Mouse (Mus musculus) E14TG2a.4 (cell line): ENCODE results near the gene Zfp324.
"Not testable (repeated sequence)": the region's sequence is repeated elsewhere in the genome, so short reads cannot be mapped to it uniquely, and the experiment has no call there.

ENCODE experiments used
- H3K27me3 ChIP-seq: 2 replicates; pipeline ENCODE4 v1.6.1; 2014; ENCODE audit warnings: low read length, control low read depth; ENCODE audit not compliant: insufficient read depth
- H3K36me3 ChIP-seq: 2 replicates; pipeline ENCODE4 v1.6.1; 2014; ENCODE audit warnings: low read length, control low read depth; ENCODE audit not compliant: insufficient read depth
- H3K4me1 ChIP-seq: replicated peaks from 2 replicates; pipeline ENCODE4 v1.6.1; 2014; ENCODE audit warnings: low read depth, low read length, control low read depth
- H3K4me3 ChIP-seq: replicated peaks from 2 replicates; pipeline ENCODE4 v1.5.1; 2014; ENCODE audit warnings: mild to moderate bottlenecking, low read length
- H3K9me3 ChIP-seq: 2 replicates; pipeline ENCODE4 v1.6.1; 2014; ENCODE audit warnings: low read length, control low read depth
- CTCF ChIP-seq: conservative IDR thresholded peaks from 2 replicates; pipeline ENCODE4 v1.5.1; 2014; ENCODE audit warnings: low read length
- NANOG ChIP-seq: IDR thresholded peaks from 2 replicates; pipeline ENCODE4 v1.6.1; 2014; ENCODE audit warnings: borderline replicate concordance, low read length, mixed read lengths
- POU5F1 ChIP-seq: IDR thresholded peaks from 2 replicates; pipeline ENCODE4 v1.6.1; 2014; ENCODE audit warnings: low read length, borderline replicate concordance

Zfp324 gene

GRCm38 (mm10) chr7:12965678-12966091 is at the start of gene Zfp324:
Gene Zfp324, plus strand, starts transcription at chr7:12965838.
- Histone ChIP-seq H3K4me1 (peaks cover 47% of the 10 kb centered on the region), H3K4me3 (peak within 1 kb of the TSS; percentile 92), H3K9me3 (no peaks in the 10 kb centered on the region), H3K27me3 (0 out of 2 replicates have a peak, but pooled peaks cover 5% of the 10 kb centered on the region), H3K36me3 (peaks cover 20% of the 10 kb centered on the region)
- TF ChIP-seq POU5F1 = no peak
- TF ChIP-seq CTCF = no peak
- TF ChIP-seq NANOG = no peak

- Histone ChIP-seq H3K36me3 (peaks cover 37% of the 10 kb centered on the region), H3K4me3 (peak overlapping the region; percentile 67), H3K4me1 (peaks cover 36% of the 10 kb centered on the region)
- not testable (repeated sequence) for H3K9me3 ChIP-seq, H3K27me3 ChIP-seq
Observed at GRCm38 (mm10) chr7:12920495-12920894, 45.1 kb upstream of the Zfp324 start.

GRCm38 (mm10) chr7:12921318-12921704 is 44.3 kb upstream of the Zfp324 start:
- peaks cover 44% of the 10 kb centered on the region for H3K36me3 ChIP-seq
- H3K27me3 ChIP-seq = no peaks in the 10 kb centered on the region
- peak overlapping the region; percentile 98 for H3K4me3 ChIP-seq
- no peaks in the 10 kb centered on the region for H3K9me3 ChIP-seq
- TF ChIP-seq NANOG (no peak), POU5F1 (no peak), CTCF (no peak)
- peaks cover 44% of the 10 kb centered on the region for H3K4me1 ChIP-seq

- peaks cover 50% of the 10 kb centered on the region for H3K4me1 ChIP-seq
- TF ChIP-seq NANOG = no peak
- TF ChIP-seq CTCF = peak; percentile 56
Observed at GRCm38 (mm10) chr7:12921705-12922465, 43.8 kb upstream of the Zfp324 start, which contains the start of gene Rps5. Gene Rps5, plus strand, starts transcription at chr7:12922290.

GRCm38 (mm10) chr7:12922729-12923128 is 42.9 kb upstream of the Zfp324 start:
- H3K4me1 ChIP-seq = peaks cover 58% of the 10 kb centered on the region
- TF ChIP-seq NANOG (no peak), POU5F1 (no peak), CTCF (no peak)

More at GRCm38 (mm10) chr7:12921705-12922465, 43.8 kb upstream of the Zfp324 start, which contains the start of gene Rps5:
- peaks cover 45% of the 10 kb centered on the region for H3K36me3 ChIP-seq
- H3K9me3 ChIP-seq = no peaks in the 10 kb centered on the region
- no peaks in the 10 kb centered on the region for H3K27me3 ChIP-seq
- H3K4me3 ChIP-seq = peak within 1 kb of the TSS; percentile 98

GRCm38 (mm10) chr7:12926316-12926715 is 39.3 kb upstream of the Zfp324 start:
- Histone ChIP-seq H3K36me3 (peaks cover 51% of the 10 kb centered on the region), H3K4me3 (0 out of 2 replicates have a peak overlapping the region, but pooled peaks have one; percentile 98), H3K27me3 (peaks cover 28% of the 10 kb centered on the region), H3K9me3 (no peaks in the 10 kb centered on the region), H3K4me1 (peaks cover 65% of the 10 kb centered on the region)
- no peak for TF ChIP-seq CTCF
- TF ChIP-seq NANOG = no peak
- no peak for TF ChIP-seq POU5F1

More at GRCm38 (mm10) chr7:12922729-12923128, 42.9 kb upstream of the Zfp324 start:
- no peaks in the 10 kb centered on the region for H3K9me3 ChIP-seq
- H3K4me3 ChIP-seq = peak overlapping the region; percentile 98
- H3K27me3 ChIP-seq = peaks cover 2% of the 10 kb centered on the region
- H3K36me3 ChIP-seq = peaks cover 47% of the 10 kb centered on the region

- TF ChIP-seq NANOG (no peak), POU5F1 (no peak), CTCF (no peak)
- H3K4me1 ChIP-seq = peaks cover 65% of the 10 kb centered on the region
- no peaks in the 10 kb centered on the region for H3K9me3 ChIP-seq
Observed at GRCm38 (mm10) chr7:12927191-12927680, 38.4 kb upstream of the Zfp324 start, which contains the start of gene Rnf225. Gene Rnf225, plus strand, starts transcription at chr7:12927416.

GRCm38 (mm10) chr7:12927693-12928589 is 37.7 kb upstream of the Zfp324 start:
- TF ChIP-seq CTCF (no peak), POU5F1 (no peak), NANOG (no peak)
- H3K9me3 ChIP-seq = no peaks in the 10 kb centered on the region
- peaks cover 46% of the 10 kb centered on the region for H3K36me3 ChIP-seq
- H3K27me3 ChIP-seq = peaks cover 28% of the 10 kb centered on the region
- peak overlapping the region; percentile 81 for H3K4me3 ChIP-seq
- peaks cover 65% of the 10 kb centered on the region for H3K4me1 ChIP-seq

More at GRCm38 (mm10) chr7:12927191-12927680, 38.4 kb upstream of the Zfp324 start, which contains the start of gene Rnf225:
- H3K4me3 ChIP-seq = peak within 1 kb of the TSS; percentile 98
- peaks cover 28% of the 10 kb centered on the region for H3K27me3 ChIP-seq
- H3K36me3 ChIP-seq = peaks cover 51% of the 10 kb centered on the region
